Mouse (Mus musculus): ENCODE data around the gene Gm47289. TPM values are rescaled to one million over a fixed set of nuclear protein-coding genes. Genes with fewer than 3 reads are reported as not detected.

Gene Gm47289
- not detected for total RNA-seq (2021)
- long read RNA-seq, experiment 1: 0 reads
- long read RNA-seq, experiment 2: 0 reads

DNA sequence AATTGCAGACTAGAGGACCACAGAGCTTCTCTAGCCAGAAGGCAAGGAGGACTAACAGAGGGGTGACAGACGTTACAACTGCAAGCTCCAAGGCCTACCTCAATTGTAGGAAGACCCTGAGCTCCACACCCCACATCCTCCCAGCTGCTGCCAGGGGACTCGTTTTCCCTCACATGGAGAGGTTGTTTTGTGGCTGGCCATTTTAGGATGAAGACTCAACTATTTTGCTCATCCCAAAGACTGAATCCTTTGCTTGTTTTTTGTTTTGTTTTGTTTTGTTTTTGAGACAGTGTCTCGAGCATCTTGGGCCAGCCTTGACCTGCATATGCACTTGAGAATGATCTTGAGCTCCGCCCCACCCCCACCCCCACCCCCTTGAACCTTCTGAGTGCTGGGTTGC is at the start of gene Gm47289:
Gene Gm47289 (plus strand): TSS at position 301 of the 400 bp plus-strand sequence.
- TF ChIP-seq CTCF (IDR thresholded peaks at IDR 0.05): no peak
- H3K4me3 ChIP-seq: no peak within 1 kb of the TSS
- H3K27ac ChIP-seq: no peak within 1 kb of the TSS
- no peak for DNase-seq (ENCODE audit: extremely low spot score in 1 of 2, low spot score in 2 of 2)
- intact Hi-C loops (cut with DNase I): loop anchor here (5.0 kb wide), 1 partner anchor 193 kb away; no protein-coding TSS in a partner anchor

DNA sequence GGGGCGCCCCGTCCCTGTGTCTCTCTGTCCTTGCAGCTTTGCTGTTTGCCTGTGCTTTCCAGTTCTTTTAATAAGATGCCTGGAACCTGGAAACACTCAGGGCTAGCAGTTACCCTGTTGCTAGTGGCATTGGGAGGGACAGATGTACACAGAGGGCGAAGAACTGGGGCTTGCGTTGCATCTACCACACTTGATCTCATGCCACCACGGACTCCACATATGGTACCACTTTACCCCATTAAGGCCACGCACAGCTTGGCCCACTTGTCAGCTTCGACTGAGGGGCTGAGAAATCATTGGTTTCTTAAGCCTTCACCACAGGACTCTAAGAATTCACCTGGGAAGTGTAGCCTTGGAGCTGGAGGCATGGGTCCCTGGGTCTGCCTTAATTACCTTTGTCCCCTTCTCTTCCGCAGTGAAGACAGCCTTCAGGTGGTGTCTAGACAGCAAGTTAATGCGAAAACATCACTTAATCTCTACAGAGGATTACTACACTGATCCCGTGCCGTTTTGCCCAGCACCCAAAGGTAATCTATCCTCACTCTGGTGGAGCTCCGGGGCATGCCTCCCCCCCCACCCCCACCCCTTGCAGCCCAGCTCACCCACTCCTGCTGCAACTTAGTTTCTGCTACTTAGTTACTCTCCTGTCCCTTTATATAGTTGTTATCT is 49.1 kb upstream of the Gm47289 start:
- Histone ChIP-seq H3K4me3 (no peak overlapping the region), H3K27ac (no peak overlapping the region)
- no peak for TF ChIP-seq CTCF (IDR thresholded peaks at IDR 0.05)
- DNase-seq (ENCODE audit: extremely low spot score in 1 of 2, low spot score in 2 of 2): no peak
- intact Hi-C loops (cut with DNase I): loop anchor here (10.0 kb wide), 1 partner anchor 215 kb away; the partner anchor contains the start of gene Oxsr1

DNA sequence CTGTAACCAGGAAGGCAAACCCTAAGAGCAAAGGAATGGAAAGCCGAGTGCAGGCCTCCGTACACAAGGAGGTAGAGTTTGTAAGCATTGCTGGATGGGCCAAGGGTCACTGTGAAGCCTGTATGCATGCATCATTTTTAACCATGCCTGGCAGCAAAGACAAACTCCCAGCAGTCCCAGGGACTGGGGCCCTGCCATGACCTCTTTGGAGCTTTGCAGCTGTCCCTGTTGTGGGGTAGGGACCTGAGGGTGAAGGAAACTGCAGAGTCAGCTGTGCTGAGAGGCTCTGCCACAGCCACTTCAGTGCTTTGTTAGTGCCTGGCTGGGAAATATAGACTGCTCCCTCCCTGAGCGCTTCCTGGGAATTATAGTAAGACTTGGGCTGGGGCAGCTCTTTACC is 48.3 kb upstream of the Gm47289 start:
- intact Hi-C loops (cut with DNase I): no loop called here
- no peak overlapping the region for H3K4me3 ChIP-seq
- no peak overlapping the region for H3K27ac ChIP-seq
- DNase-seq (ENCODE audit: extremely low spot score in 1 of 2, low spot score in 2 of 2): no peak
- no peak for TF ChIP-seq CTCF (IDR thresholded peaks at IDR 0.05)

DNA sequence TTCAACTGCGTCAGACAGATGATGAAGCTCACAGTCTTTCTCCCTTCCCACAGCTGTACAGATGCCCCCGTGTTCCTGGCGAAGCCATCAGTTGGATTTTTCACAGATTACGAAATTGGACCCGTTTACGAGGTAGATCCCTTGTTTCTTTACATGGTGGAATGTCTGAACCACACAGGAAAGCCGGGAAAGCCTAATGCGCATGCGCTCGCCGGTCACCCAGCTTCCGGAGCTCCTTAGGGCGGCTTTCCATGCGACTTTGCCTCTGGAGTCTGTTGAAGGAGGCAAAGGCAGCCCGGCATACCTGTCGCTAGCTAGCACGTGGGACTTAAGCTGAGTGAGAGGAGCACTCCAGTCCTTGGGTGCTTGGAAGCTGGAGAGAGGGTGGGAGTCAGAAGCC is 44.0 kb upstream of the Gm47289 start:
- intact Hi-C loops (cut with DNase I): no loop called here

DNA sequence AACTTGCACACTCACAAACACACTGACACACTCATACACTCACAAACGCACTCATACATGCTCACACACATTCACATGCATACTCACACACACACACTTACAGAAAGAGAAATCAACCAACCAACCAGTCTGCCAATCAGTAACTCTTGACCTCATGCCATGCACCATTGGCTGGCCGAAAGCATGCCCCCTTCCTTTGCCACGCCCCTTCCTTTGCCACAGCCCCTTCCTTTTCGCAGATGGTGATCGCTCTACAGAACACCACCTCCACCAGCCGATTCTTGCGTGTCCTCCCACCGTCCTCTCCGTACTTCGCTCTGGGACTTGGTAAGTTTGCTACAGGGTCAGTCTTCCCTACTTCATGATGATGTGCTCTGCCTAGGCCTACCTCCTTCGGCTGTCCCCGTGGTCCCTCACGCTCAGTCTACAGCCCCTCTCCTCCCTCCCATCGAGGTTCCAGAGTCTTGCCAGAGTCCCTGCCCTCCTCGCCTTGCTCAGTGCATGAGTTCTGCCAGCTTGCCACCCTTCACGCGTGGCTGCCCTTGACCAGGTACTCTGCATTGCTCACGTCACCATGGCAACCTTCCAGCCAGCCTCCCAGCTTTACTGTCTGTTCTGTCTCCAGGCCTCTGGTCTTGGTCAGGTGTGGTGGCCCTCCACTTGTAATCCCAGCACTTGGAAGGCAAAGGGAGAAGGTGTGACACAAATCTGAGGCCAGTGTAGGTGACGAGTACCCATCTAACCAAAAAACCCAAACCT is 39.4 kb upstream of the Gm47289 start:
- no peak for DNase-seq (ENCODE audit: extremely low spot score in 1 of 2, low spot score in 2 of 2)
- no peak overlapping the region for H3K27ac ChIP-seq
- H3K4me3 ChIP-seq: no peak overlapping the region
- intact Hi-C loops (cut with DNase I): no loop called here
- TF ChIP-seq CTCF (IDR thresholded peaks at IDR 0.05): no peak

More for the DNA sequence above, 44.0 kb upstream of the Gm47289 start:
- Histone ChIP-seq H3K27ac (no peak overlapping the region), H3K4me3 (no peak overlapping the region)
- DNase-seq (ENCODE audit: extremely low spot score in 1 of 2, low spot score in 2 of 2): no peak
- TF ChIP-seq CTCF (IDR thresholded peaks at IDR 0.05): no peak

DNA sequence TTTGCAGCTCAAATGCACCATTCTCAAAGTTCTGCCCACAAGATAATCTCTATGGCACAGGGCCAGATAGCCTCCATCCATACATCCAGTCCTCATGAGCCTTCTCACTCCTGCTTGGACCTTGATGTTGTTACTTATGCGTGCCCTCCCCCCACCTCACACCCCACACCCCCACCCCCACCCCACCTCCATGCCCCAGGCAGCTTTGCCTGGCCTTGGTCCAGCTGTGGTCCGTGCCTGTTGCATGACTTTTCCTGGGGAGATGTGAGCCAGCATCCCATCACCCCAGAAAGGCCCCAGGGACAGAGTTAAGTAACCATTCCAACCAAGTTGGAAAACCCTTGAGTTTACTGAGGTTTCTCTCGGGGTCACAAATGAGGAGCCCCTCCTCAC is 38.8 kb upstream of the Gm47289 start:
- Histone ChIP-seq H3K27ac (no peak overlapping the region), H3K4me3 (no peak overlapping the region)
- no peak for TF ChIP-seq CTCF (IDR thresholded peaks at IDR 0.05)
- intact Hi-C loops (cut with DNase I): no loop called here
- DNase-seq (ENCODE audit: extremely low spot score in 1 of 2, low spot score in 2 of 2): no peak

DNA sequence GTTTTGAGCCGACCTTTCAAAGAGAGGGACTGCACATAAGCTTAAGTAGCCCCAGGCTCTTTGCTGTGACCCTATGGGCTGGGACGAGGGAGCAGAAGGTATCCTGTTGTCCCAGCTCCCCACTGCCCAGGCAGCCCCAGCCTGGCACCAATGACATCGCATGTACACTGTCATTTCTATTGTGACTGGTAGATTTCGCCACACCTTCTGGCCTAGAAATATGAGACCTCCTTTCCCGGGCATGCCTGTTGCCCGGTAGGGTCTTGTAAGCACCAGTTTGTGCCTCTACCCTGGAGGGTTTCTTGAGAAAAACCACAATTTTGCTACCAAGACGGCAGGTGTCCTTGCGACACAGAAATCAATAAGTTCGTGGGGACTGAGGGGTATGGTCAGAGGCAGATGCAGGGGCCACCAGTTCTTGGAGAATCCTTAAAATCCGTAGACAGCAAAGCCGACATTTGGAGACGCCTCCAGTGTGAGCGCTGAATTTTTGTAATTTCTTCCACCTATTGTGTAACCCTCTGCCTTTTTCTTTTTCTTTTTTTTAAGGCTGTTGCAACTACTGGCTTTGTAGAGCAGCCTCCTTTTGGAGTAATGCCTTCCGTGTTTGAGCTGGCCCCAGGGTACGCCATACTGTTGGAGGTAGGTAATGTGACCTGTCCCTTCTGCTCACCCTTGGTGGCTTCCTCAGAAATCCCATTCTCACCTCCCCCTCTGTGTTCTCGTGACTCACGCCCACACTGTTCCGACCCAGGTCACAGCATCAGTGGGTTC is 36.2 kb upstream of the Gm47289 start:
- H3K27ac ChIP-seq: no peak overlapping the region
- intact Hi-C loops (cut with DNase I): no loop called here
- no peak overlapping the region for H3K4me3 ChIP-seq
- DNase-seq (ENCODE audit: extremely low spot score in 1 of 2, low spot score in 2 of 2): no peak
- TF ChIP-seq CTCF (IDR thresholded peaks at IDR 0.05): no peak

DNA sequence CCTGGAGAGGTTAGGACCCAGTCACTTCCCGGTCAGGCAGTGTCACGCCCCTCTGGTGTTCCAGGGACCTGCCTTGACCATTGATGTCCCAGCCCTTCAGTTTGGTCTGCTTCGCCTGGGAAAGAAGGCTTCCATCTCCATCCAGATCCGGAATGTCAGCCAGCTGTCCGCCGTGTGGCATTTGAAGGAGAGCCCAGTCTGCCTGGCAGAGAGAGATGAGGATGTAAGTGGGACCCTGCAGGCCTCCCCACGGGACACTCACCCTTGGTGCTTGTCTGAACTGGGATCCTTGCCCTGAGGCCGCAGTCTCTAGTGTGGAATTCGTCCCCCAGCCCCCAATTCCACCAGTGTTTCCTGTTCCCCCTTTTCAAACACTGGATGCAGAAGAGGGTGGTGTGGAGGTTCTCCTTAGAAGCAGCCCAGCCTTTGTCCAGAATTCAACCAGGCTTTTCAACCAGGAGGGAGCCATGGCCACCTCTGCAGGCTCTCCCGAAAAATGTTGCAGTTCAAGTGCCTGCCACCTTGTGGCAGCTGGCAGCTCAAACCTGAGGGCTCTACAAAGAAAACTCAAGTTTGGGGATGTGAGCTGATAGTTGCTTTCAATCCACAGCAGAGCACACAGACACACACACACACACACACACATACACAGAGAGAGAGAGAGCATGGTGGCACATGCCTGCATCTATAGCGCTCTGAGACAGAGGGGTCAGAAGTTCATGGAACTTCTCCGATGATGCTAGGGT is 30.4 kb upstream of the Gm47289 start:
- intact Hi-C loops (cut with DNase I): no loop called here

DNA sequence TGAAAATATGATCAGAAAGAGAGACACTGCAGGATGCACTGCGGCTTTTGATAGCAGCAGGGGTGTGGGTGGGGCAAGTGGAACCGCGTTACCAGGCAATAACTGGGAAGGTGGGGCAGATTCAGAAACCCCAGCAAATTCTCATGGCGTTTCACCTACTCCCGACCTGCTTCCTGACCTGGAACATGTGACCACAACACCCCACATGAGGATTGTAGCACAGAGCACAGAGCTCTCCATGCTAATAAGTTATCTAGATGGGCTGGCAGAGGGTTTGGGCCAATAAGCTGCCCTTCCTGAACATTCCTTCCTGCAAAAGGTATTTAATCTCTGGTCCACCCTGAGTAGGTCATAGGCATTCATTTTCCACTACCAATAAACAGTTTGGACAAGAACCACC is 28.3 kb upstream of the Gm47289 start:
- Histone ChIP-seq H3K27ac (no peak overlapping the region), H3K4me3 (no peak overlapping the region)
- no peak for TF ChIP-seq CTCF (IDR thresholded peaks at IDR 0.05)
- intact Hi-C loops (cut with DNase I): no loop called here
- no peak for DNase-seq (ENCODE audit: extremely low spot score in 1 of 2, low spot score in 2 of 2)

More for the DNA sequence above, 30.4 kb upstream of the Gm47289 start:
- Histone ChIP-seq H3K27ac (no peak overlapping the region), H3K4me3 (no peak overlapping the region)
- DNase-seq (ENCODE audit: extremely low spot score in 1 of 2, low spot score in 2 of 2): no peak
- peak; percentile 34 for TF ChIP-seq CTCF (IDR thresholded peaks at IDR 0.05)

DNA sequence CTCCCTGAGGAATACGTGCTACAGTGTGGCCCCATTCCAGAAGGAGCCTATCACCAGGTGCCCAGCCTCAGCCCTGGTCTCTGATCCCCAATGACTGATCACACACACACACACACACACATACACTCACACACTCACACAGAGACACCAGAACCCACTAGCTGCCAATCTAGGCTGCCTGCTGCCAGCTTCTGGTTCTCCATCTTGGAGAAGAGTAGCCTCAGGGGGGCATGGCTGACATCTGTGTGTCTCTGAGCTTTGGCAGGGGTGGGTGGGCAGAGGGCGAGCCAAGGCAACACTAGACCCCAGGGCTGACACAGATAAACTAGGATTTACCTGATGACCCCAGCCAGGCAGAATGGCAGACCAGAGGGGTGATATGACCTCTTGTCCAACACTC is 20.1 kb upstream of the Gm47289 start:
- no peak overlapping the region for H3K4me3 ChIP-seq
- no peak overlapping the region for H3K27ac ChIP-seq
- TF ChIP-seq CTCF (IDR thresholded peaks at IDR 0.05): no peak
- DNase-seq (ENCODE audit: extremely low spot score in 1 of 2, low spot score in 2 of 2): no peak
- intact Hi-C loops (cut with DNase I): no loop called here

DNA sequence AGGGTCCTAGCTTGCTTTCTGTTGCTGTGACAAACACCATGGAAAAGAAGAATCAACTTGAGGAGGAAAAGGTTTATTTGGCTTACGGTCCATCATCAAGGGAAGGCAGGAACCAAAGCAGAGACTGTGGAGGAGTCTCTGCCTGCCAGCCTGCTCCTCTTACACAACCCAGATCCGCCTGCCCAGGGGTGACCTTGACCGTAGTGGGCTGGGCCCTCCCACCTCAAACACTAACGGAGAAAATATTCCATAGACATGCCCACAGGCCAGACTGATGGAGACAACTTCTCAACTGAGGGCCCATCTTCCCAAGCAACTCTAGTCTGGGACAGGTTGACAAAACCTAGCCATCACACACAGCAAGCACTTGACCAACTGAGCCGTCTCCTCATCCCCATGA is 16.9 kb upstream of the Gm47289 start:
- no peak overlapping the region for H3K4me3 ChIP-seq
- intact Hi-C loops (cut with DNase I): no loop called here
- no peak for TF ChIP-seq CTCF (IDR thresholded peaks at IDR 0.05)
- DNase-seq (ENCODE audit: extremely low spot score in 1 of 2, low spot score in 2 of 2): no peak
- no peak overlapping the region for H3K27ac ChIP-seq
